Mouse (Mus musculus) hindbrain, postnatal 0 days (tissue): ENCODE data around the gene Cideb. TPM values are rescaled to one million over a fixed set of nuclear protein-coding genes. Genes with fewer than 3 reads are reported as not detected.
A peak's percentile ranks its signal among the peaks of the same experiment; 100 is the strongest.

Experiments
- ATAC-seq: fragments of 200-750 bp; cut with Nextera tagmentation; 2 replicates; pipeline ENCODE4 v1.8.0; 2017; ENCODE audit warnings: mild to moderate bottlenecking, moderate TSS enrichment, moderate library complexity
- DNase-seq: peaks from one replicate; pipeline ENCODE4 v3.0.0-alpha.2; 2015; ENCODE audit warnings: low spot score
- H3K27ac ChIP-seq: fragments of 300-500 bp; sonication (generic); 2 replicates; pipeline ENCODE4 v1.5.1; 2014; ENCODE audit warnings: mild to moderate bottlenecking
- H3K27me3 ChIP-seq: fragments of 300-500 bp; sonication (generic); 2 replicates; pipeline ENCODE4 v1.6.1; 2014; ENCODE audit warnings: low read length, mixed read lengths; ENCODE audit not compliant: insufficient read depth
- H3K36me3 ChIP-seq: fragments of 300-500 bp; sonication (generic); 2 replicates; pipeline ENCODE4 v1.6.1; 2014; ENCODE audit warnings: low read length, mixed read lengths; ENCODE audit not compliant: insufficient read depth
- H3K4me1 ChIP-seq: fragments of 300-500 bp; sonication (generic); 2 replicates; pipeline ENCODE4 v1.6.1; 2014; ENCODE audit warnings: antibody characterized with exemption, low read length, mixed read lengths; ENCODE audit not compliant: insufficient read depth
- H3K4me2 ChIP-seq: fragments of 300-500 bp; sonication (generic); 2 replicates; pipeline ENCODE4 v1.6.1; 2014; ENCODE audit warnings: low read depth, mild to moderate bottlenecking, low read length, moderate library complexity, mixed read lengths
- H3K4me3 ChIP-seq: fragments of 300-500 bp; sonication (generic); 2 replicates; pipeline ENCODE4 v1.5.1; 2014; ENCODE audit warnings: low read length
- H3K9ac ChIP-seq: fragments of 300-500 bp; sonication (generic); replicated peaks from 2 replicates; pipeline ENCODE4 v1.6.1; 2014; ENCODE audit warnings: mild to moderate bottlenecking, low read length, moderate library complexity, mixed read lengths
- H3K9me3 ChIP-seq: fragments of 300-500 bp; sonication (generic); 2 replicates; pipeline ENCODE4 v1.6.1; 2016; ENCODE audit warnings: low read length, mixed read lengths
- CTCF ChIP-seq: IDR thresholded peaks from 2 replicates; pipeline ENCODE4 v1.5.1; 2016; ENCODE audit warnings: antibody characterized with exemption, control low read depth, low read depth
- WGBS: fragments of 180-500 bp; shearing (Covaris S2); extraction: QIAGEN DNeasy Blood & Tissue Kit; methylation state at CpG from one replicate; pipeline ENCODE4 v1.1.7; 2014; 5-methylcytosine and 5-hydroxymethylcytosine counted together
- polyA plus RNA-seq: library from polyadenylated mRNA; unstranded; fragments of >200 nt; fragmentation: Nextera tagmentation; extraction: Ambion mirVana; gene quantifications from 2 replicates; pipeline ENCODE4 v1.2.1, GENCODE M21; 2015
- total RNA-seq: library from RNA; depleted of rRNA; stranded (reverse); fragments of >200 nt; gene quantifications from 2 replicates; pipeline ENCODE4 v1.2.3, GENCODE M21; 2014; rRNA removed

Cideb gene
- total RNA-seq (1.9 TPM in 1 of 2 replicates, not detected in the other), polyA plus RNA-seq (0.75 and 0.81 TPM in 2 replicates)

- H3K4me3 ChIP-seq, result no peak within 1 kb of the TSS
- peaks cover 7% of the 10 kb centered on the region; the same call in 1 of the 2 replicates for H3K4me1 ChIP-seq
- H3K27ac ChIP-seq, result no peak within 1 kb of the TSS
- H3K9ac ChIP-seq, result no peak within 1 kb of the TSS
- H3K27me3 ChIP-seq, result no peaks in the 10 kb centered on the region; the same call in 1 of the 2 replicates
- no peak for ATAC-seq
- peak within 1 kb of the TSS; percentile 42 for H3K4me2 ChIP-seq
- DNase-seq, result peak; percentile 81
- TF ChIP-seq CTCF, result peak; percentile 80
- H3K36me3 ChIP-seq, result peaks cover 21% of the 10 kb centered on the region
- WGBS, result 23% methylated on average over 8 of the region's 8 CpGs
- H3K9me3 ChIP-seq, result no peaks in the 10 kb centered on the region
Observed at GRCm38 (mm10) chr14:55758363-55758784, at the start of gene Cideb. Cideb (minus strand) TSS chr14:55758458.

DNA sequence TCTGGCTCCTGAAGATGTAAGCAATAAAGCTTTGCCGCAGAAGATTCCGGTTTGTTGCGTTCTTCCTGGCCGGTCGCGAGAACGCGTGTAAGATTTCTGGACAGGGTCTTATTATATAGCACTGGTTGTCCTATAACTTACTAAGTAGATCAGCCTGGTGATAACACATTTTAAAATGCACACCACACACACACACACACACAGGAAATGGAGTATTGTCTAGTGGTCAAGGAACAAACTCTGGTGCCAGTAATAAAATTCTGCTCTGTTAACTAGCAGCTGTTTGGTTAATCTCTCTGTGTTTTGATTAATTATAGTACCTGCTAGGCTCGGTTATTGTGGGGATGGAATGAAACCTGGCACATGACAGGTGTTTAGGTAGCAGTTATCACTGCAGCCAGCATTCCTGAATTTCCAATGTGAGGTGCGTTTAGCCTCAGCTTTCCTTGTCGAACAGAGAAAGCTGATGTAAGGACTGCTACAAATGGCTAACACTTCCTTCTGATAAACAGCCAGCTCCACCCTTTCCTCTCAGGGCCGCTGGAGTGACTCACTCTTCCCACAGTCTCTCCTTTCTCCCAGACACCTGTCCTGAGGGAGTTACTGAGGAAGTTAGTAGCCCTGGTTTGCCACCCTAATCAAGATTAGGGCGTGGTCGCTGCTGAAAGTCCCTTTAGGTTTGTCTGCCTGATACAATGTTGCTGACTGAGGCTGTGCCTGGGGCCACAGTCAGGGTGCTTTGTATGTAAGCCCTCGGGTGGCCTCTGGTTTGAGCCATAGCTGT is 37.3 kb upstream of the Cideb start:
- Histone ChIP-seq H3K36me3 (no peaks in the 10 kb centered on the region), H3K9ac (no peak overlapping the region), H3K4me2 (no peak overlapping the region), H3K27me3 (no peaks in the 10 kb centered on the region), H3K9me3 (no peaks in the 10 kb centered on the region), H3K4me3 (no peak overlapping the region), H3K4me1 (no peaks in the 10 kb centered on the region), H3K27ac (no peak overlapping the region)
- no peak for DNase-seq
- no peak for TF ChIP-seq CTCF
- WGBS, result 85% methylated on average over 15 of the region's 15 CpGs
- ATAC-seq, result no peak

DNA sequence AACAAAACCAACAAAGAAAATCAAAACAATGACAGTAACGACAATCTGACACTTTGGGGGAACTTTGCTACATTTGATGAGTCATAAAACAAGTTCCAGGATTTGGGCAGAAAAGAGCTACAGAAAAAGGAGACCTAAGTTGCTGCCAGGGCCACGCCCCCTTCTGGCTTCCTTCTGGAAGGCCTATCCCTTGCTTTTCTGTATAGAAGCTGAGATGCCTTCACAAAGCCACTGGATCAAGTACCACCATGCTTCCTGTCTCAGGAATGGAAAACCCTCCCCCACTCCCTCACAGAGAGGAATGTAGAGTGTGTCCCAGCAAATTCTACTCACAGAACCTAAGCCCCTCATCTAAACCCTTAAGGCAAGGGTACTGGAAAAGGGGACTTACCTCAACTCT is 35.7 kb upstream of the Cideb start:
- no peak overlapping the region for H3K27ac ChIP-seq
- no peak overlapping the region for H3K4me3 ChIP-seq
- no peaks in the 10 kb centered on the region for H3K4me1 ChIP-seq
- WGBS, result 69% methylated on average over 2 of the region's 2 CpGs
- H3K36me3 ChIP-seq, result no peaks in the 10 kb centered on the region
- DNase-seq (no peak), ATAC-seq (no peak)
- H3K9me3 ChIP-seq, result no peaks in the 10 kb centered on the region
- no peak for TF ChIP-seq CTCF
- H3K4me2 ChIP-seq, result no peak overlapping the region
- peaks cover 8% of the 10 kb centered on the region; the same call in 1 of the 2 replicates for H3K27me3 ChIP-seq
- no peak overlapping the region for H3K9ac ChIP-seq

DNA sequence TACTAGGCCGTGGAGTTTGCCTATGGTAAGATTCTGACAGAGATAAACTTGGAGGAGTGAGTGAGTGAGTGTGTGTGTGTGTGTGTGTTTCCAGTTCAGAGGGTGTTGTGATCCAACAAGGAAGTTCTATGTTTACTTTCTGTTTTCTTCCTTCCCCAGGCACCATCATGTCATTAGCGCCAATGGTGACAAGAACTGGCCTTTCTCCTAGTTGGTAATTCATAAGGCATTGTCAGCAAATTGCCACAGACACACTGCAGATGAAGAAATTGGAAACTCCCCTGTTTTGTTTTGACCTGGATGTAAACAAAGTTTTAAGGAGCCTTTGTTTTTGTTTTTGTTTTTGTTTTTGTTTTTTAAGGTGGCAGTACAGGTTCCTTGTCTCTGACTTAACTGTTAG is 35.2 kb upstream of the Cideb start:
- TF ChIP-seq CTCF, result no peak
- 73% methylated on average over 2 of the region's 2 CpGs for WGBS
- Histone ChIP-seq H3K27me3 (peaks cover 13% of the 10 kb centered on the region), H3K4me1 (no peaks in the 10 kb centered on the region; the same call in 1 of the 2 replicates), H3K4me3 (no peak overlapping the region), H3K9me3 (no peaks in the 10 kb centered on the region), H3K4me2 (no peak overlapping the region), H3K27ac (no peak overlapping the region), H3K36me3 (no peaks in the 10 kb centered on the region), H3K9ac (no peak overlapping the region)
- ATAC-seq, result no peak
- no peak for DNase-seq

- H3K9ac ChIP-seq, result no peak within 1 kb of the TSS
- peaks cover 53% of the 10 kb centered on the region for H3K27me3 ChIP-seq
- H3K4me2 ChIP-seq, result peak within 1 kb of the TSS; percentile 46
- H3K4me3 ChIP-seq, result peak within 1 kb of the TSS; percentile 23
- no peaks in the 10 kb centered on the region for H3K36me3 ChIP-seq
- peaks cover 2% of the 10 kb centered on the region; the same call in 1 of the 2 replicates for H3K4me1 ChIP-seq
- H3K27ac ChIP-seq, result no peak within 1 kb of the TSS
- DNase-seq, result no peak
- ATAC-seq, result peak; percentile 49; the same call in 1 of the 2 replicates
- no peak for TF ChIP-seq CTCF
- 6% methylated on average over 40 of the region's 40 CpGs for WGBS
- no peaks in the 10 kb centered on the region for H3K9me3 ChIP-seq
Observed at GRCm38 (mm10) chr14:55788256-55789050, 30.2 kb upstream of the Cideb start, which contains the start of gene Ripk3. Ripk3 (minus strand) TSS chr14:55788865.

GRCm38 (mm10) chr14:55787731-55788130 is 29.5 kb upstream of the Cideb start:
- DNase-seq (no peak), ATAC-seq (no peak)
- H3K4me3 ChIP-seq, result no peak overlapping the region
- H3K9me3 ChIP-seq, result no peaks in the 10 kb centered on the region
- H3K27me3 ChIP-seq, result peaks cover 58% of the 10 kb centered on the region
- WGBS, result 38% methylated on average over 11 of the region's 11 CpGs
- peaks cover 7% of the 10 kb centered on the region; the same call in 1 of the 2 replicates for H3K4me1 ChIP-seq
- H3K9ac ChIP-seq, result no peak overlapping the region
- TF ChIP-seq CTCF, result no peak
- no peak overlapping the region for H3K4me2 ChIP-seq
- no peak overlapping the region for H3K27ac ChIP-seq
- no peaks in the 10 kb centered on the region for H3K36me3 ChIP-seq
